Mouse (Mus musculus) spleen, adult 2 months (tissue): Measurements from ENCODE around the gene Fzr1.

Experiments used
- CTCF ChIP-seq: fragments of 200-500 bp; IDR thresholded peaks from 2 replicates; pipeline ENCODE4 v1.5.1; 2011; ENCODE audit warnings: mild to moderate bottlenecking, inconsistent platforms; ENCODE audit not compliant: insufficient read depth, insufficient read length, insufficient replicate concordance; ENCODE audit errors: extremely low read depth
- POLR2A ChIP-seq: fragments of 200-500 bp; IDR thresholded peaks from 2 replicates; pipeline ENCODE4 v1.6.1; 2011; ENCODE audit warnings: low read depth, low read length, inconsistent platforms

DNA sequence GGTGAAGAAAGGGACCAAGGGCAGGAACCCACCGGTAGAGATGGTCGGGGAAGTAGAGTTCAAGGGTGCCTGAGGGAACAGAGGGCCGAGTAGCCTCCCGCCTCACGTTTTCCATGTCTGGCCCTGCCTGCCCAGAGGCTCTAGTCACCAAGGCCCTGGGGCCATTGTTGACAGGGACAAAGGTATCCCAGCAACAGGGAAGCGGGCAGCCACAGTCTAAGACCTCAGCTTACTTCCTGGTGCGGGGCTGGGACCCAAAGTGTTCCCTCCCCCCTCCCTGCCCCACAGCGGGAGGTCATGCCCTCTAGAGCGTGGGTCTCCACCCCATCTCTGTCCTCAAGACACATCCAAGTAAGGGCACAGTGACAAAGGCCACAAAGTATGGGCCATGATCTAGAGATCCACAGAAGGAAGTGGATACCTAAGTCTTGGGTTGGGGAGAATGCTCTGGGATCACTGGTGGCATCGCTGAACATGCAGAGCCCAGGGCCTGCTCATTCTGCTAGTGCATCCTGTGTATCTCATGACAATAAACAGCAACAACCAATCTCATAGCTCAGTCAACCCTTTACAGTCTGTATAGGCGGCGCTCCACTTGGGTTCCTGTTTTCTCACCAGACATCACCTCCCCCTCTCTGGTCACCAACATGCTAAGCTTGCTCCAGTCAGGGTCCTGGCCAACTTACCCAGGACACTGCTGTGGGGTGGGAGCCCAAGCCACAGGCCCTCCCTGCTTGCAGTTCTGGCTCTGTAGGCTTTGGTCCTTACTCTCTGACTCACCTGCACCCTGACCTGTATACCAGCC, 12.4 kb downstream of the Fzr1 start, which contains the start of gene 4930404N11Rik:
- TF ChIP-seq CTCF (no peak), POLR2A (no peak)
